Mouse (Mus musculus): ENCODE results near the gene Fam78a.

Fam78a gene

DNA sequence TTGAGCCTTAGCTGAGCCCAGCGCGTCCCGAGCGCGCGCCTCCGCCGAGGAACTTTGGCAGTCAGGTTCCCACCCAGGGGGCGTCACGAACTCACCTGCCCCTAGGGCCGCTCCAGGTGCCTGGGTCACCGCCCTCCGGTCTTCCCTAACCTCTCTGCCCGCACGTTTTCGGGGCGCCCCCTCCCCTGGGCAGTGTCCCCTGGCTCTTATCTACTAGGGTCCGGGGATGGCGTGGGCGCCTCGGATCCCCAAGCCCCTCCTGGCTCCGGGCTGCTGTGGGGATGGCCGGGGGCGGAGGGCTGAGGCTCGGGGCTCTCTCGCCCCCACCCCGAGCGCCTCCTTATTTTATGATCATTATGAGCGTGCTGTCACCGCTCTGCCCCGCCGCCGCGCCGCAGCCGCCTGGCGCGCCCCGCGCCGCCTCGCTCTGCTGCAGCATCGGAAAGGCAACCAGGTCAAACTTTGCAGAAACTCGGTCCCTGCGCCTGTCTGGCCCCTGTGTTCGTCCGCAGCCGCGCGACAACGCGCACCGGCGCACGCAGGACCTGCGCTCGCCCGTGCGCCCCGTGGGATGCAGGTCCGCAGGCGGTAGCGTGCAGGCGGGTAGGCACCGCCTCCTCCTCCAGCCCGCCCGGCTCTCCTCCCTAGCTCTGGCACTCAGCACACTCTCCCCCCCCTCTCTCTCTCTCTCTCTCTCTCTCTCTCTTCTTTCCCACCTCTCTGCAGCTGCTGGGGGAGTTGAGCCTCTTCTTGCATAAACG is at the start of gene Fam78a:
Fam78a (minus strand) TSS at position 747 of the 761 bp plus-strand sequence.
- no peak for DNase-seq (ENCODE audit: low read depth)

- peak; percentile 70 for DNase-seq (ENCODE audit: low read depth)
These were observed 49.4 kb upstream of the Fam78a start for GRCm38 (mm10) chr2:32134039-32134438.

DNA sequence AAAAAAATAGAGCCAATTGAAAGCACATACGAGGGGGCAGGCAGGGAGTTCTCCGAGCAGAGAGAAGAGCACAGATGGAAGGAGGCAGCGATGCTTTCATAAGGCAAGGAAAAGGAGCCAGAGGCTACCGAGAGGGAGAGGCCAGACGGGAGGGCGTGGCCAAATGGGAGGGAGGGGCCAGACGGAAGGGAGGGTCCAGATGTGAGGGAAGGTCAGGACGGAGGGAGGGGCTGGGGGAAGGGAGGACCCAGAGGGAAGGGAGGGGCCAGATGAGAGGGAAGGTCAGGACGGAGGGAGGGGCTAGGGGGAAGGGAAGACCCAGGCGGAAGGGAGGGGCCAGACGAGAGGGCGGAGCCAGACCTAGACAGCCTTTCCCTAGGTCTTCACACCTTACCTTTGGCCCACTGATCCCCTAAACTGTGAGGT is 47.9 kb upstream of the Fam78a start:
- DNase-seq (ENCODE audit: low read depth), result no peak

- no peak for DNase-seq (ENCODE audit: low read depth)
These were observed 47.4 kb upstream of the Fam78a start for GRCm38 (mm10) chr2:32131866-32132566.

- no peak for DNase-seq (ENCODE audit: low read depth)
These were observed 46.7 kb upstream of the Fam78a start for GRCm38 (mm10) chr2:32131205-32131834.

- no peak for DNase-seq (ENCODE audit: low read depth)
These were observed 45.8 kb upstream of the Fam78a start for GRCm38 (mm10) chr2:32130435-32130834.

DNA sequence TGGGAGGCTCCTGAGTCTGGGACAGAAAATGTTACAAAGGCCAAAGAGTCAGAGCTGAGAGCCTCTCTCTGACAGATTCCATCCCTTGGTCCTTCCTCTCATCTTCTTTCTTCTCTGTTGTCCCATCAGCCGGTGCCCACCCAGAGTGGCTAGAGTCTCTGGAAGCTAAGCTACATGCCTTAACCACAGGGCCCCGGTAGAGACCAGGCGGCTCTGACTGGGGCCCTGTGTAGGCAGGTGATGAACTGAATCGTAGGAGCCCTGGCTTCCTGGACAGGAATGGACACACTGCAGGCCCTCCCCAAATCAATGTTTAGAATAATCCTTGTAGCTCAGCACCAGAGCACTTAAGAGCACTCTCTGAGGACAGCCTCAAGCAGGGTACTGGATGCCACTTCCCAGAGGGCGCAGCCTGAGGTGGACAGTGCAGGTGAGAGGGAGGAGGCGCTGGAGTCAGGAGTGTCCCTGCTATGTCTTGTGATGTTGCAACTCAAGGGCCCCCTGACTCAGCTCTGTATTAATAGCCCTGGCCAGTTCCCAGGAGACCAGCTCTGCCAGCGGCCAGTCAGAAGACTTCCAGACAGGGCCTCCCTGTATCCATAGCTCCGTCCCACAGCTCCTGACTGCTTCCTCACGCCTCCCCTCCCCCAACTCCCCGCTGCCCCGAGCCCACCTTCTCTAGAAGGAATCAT is 44.9 kb upstream of the Fam78a start:
- DNase-seq (ENCODE audit: low read depth), result no peak

GRCm38 (mm10) chr2:32128536-32128841 is 43.8 kb upstream of the Fam78a start:
- DNase-seq (ENCODE audit: low read depth), result no peak

DNA sequence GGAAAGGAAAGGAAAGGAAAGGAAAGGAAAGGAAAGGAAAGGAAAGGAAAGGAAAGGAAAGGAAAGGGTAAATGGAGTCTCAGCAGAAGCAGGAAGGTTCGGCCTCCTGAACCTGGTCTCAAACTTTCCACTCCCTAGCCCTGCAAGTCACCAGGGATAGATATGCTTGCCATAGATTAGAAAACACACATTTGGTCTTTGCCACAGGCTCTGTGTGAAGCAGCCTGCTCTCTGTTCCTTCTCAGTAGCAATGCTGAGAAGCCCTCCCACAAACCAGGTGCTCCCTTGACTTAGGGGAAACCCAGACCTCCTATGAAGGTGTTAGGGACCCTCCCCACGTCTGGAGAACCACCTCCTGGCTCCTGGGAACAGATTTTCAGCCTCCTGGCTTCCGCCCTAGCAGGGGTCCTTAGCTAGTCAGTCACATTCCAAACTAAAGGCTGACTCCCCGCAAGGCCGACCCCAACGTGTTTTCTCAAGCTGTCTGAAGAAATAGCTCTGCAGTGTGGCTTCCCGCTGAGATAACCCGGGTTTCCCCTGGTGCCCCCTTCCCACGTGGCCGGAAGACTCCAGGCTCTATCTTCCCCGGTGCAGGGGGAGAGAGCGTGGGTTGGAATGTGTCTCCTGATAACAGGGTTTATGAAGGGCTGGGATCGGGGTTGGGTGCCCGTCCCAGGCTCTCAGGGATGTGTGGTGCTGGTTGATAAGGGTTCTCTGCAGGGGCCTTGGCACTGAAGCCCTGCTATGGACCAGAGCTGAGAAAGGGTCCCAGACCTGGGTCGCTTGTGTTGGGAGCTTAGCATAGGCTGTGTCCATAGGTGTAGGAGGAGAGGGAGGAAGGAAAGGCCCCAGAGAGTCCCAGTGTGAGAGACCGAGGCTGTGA is 43.2 kb upstream of the Fam78a start:
- DNase-seq (ENCODE audit: low read depth), result no peak

DNA sequence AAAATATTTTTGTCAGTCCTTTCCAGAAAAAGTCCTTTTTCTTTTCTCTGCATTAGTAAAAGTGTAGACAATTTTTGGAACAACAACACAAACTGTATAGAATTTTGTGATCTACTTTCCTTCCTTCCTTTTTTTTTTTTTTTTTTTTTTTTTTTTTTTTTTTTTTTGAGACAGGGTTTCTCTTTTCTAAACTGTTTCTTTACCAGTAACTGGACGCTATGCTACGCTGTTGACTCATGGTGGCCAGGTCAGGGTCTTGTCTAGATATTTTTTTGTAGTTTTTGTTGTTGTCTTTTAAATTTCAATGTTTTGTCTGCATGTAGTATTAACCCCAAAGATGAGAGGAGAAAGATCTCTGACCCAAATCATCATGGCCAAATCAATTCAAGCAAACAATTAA is 37.1 kb upstream of the Fam78a start:
- no peak for DNase-seq (ENCODE audit: low read depth)

- no peak for DNase-seq (ENCODE audit: low read depth)
These were observed 36.5 kb upstream of the Fam78a start for GRCm38 (mm10) chr2:32121150-32121549.

DNA sequence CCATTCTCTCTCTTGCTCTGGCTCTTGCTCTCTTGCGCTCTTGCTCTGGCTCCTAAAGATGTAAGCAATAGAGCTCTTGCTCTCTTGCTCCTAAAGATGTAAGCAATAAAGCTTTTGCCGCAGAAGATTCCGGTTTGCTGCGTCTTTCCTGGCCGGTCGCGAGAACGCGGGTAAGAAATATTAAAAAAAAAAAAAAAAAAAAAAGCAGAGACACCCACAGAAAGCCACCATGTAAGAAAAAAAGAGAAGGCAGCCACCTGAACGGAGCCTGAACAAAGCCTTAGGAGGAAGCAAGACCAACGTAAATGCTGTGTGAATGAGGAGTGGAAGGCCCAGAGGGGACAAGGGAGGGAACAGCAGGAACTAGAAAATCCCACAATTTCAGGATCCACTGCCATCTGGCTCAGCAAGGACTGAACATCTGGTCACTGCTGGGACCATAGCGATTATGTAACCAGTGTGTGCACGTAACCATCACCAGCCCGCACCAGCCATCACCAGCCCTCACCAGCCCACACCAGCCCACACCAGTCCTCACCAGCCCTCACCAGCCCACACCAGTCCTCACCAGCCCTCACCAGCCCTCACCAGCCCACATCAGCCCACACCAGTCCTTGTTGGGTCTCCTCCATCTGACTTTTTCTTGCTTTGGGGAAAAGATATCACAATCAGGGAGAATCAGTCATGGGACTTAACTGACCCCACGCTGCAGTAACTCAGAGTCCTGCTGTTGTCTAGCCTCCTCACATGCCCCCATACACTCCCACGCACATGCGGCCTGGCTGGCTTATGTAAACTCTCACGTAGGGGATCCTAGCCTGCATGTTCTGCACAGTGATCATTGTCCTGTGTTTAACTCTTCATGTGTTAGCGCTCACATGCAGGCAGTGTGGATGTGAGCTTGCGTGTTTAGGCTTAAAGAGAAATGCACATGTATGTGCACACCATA is 35.4 kb upstream of the Fam78a start:
- no peak for DNase-seq (ENCODE audit: low read depth)

DNA sequence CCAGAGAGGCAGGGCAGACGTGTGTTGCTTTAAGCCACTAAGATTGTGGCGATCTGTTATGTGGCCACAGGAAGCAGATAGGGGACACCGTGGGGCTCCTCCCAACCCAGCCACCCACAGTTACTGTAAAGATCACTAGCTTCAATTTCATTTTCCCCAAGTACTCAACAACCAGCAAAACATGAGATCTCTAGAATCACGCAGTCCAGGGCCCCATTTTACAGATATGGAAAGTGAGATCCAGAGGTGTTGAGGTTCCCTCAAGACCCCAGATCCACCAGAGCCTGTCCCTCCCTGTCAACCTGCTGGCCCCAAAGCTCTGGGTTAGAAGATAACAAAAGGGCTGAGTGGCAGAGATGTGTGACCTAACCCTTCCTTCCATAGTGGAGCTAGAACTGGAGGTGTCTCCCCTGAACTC is 31.2 kb upstream of the Fam78a start:
- no peak for DNase-seq (ENCODE audit: low read depth)

- DNase-seq (ENCODE audit: low read depth), result no peak
These were observed 27.9 kb upstream of the Fam78a start for GRCm38 (mm10) chr2:32112548-32112947.

GRCm38 (mm10) chr2:32111268-32111667 is 26.6 kb upstream of the Fam78a start:
- no peak for DNase-seq (ENCODE audit: low read depth)

DNA sequence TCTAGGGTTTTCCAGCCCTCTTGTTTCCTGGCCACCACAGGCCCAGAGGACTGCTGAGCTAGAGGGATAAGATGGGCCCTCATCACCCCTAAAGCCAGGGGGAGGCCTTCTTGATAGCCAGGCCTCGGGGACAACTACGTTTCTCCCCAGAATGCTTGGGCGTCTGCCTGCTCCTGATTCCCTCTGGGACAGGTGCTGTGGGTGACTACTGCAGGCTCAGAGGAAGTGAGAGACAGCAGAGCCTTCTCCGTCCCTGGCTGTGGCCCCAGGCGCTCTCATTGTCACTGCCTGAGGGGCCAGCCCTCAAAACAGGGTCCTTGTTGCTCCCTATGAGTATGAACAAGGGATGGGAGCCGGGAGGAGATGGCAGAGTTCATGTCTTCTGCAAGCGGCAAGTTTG is 21.3 kb upstream of the Fam78a start:
- DNase-seq (ENCODE audit: low read depth), result no peak

- no peak for DNase-seq (ENCODE audit: low read depth)
These were observed 20.7 kb upstream of the Fam78a start for GRCm38 (mm10) chr2:32105117-32105913.

DNA sequence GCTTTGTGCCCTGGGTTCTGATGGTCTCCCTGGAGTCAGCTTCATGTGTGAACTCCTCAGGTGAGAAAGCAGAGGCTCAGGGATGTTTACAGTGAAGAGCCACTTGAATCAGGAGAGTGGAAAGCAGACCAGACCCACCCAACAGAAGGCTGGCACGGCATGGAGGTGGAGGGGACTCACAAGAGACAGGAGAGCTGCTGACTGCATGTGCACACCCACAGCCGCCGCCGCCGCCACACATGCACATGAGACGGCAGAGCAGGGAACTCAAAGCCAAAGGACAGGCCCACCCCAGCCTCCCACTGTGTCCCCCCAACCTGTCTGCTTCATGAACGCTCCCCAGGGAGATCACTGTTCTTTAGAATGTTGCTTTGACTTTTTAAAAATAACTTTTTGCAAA is 19.5 kb upstream of the Fam78a start:
- no peak for DNase-seq (ENCODE audit: low read depth)

GRCm38 (mm10) chr2:32103557-32103956 is 18.9 kb upstream of the Fam78a start:
- no peak for DNase-seq (ENCODE audit: low read depth)

- no peak for DNase-seq (ENCODE audit: low read depth)
These were observed 18.3 kb upstream of the Fam78a start for GRCm38 (mm10) chr2:32102944-32103343.
